Mouse (Mus musculus): ENCODE data around the gene Hnrnph1. TPM values are rescaled to one million over a fixed set of nuclear protein-coding genes. Genes with fewer than 3 reads are reported as not detected.
A peak's percentile ranks its signal among the peaks of the same experiment; 100 is the strongest.
"Not testable (repeated sequence)": the region's sequence is repeated elsewhere in the genome, so short reads cannot be mapped to it uniquely, and the experiment has no call there.

Gene Hnrnph1
- total RNA-seq (2021) = 269 and 317 TPM in 2 replicates
- long read RNA-seq, experiment 1, transcript Hnrnph1-201 (14 exons, 2,225 nt) = major isoform, 7 of 38 reads
- long read RNA-seq, experiment 1, partial matches to known transcripts = 15 of 38 reads
- long read RNA-seq, experiment 1, other reads (novel, unspliced or antisense) = 14 of 38 reads
- long read RNA-seq, experiment 2, transcript Hnrnph1-201 (14 exons, 2,225 nt) = major isoform, 6 of 44 reads
- long read RNA-seq, experiment 2, partial matches to known transcripts = 26 of 44 reads
- long read RNA-seq, experiment 2, other reads (novel, unspliced or antisense) = 9 of 44 reads

- peak; percentile 99 for DNase-seq
Observed at GRCm38 (mm10) chr11:50376911-50377891, at the start of gene Hnrnph1. Gene Hnrnph1 (plus strand): TSS chr11:50376990.

- no peak for DNase-seq
Observed at GRCm38 (mm10) chr11:50328075-50328625, 48.6 kb upstream of the Hnrnph1 start.

GRCm38 (mm10) chr11:50329378-50329777 lies 47.4 kb upstream of the Hnrnph1 start:
- DNase-seq = no peak

- peak; percentile 46 for DNase-seq
Observed at GRCm38 (mm10) chr11:50333181-50333580, 43.6 kb upstream of the Hnrnph1 start.

- no peak for DNase-seq
Observed at GRCm38 (mm10) chr11:50336126-50336525, 40.7 kb upstream of the Hnrnph1 start.

- DNase-seq = no peak
Observed at GRCm38 (mm10) chr11:50336891-50337290, 39.9 kb upstream of the Hnrnph1 start.

GRCm38 (mm10) chr11:50345486-50345885 lies 31.3 kb upstream of the Hnrnph1 start:
- no peak for DNase-seq

GRCm38 (mm10) chr11:50346256-50347032 lies 30.3 kb upstream of the Hnrnph1 start:
- DNase-seq = no peak

- no peak for DNase-seq
Observed at GRCm38 (mm10) chr11:50352177-50352576, 24.6 kb upstream of the Hnrnph1 start.

GRCm38 (mm10) chr11:50354162-50354561 lies 22.6 kb upstream of the Hnrnph1 start, which contains the start of gene Cby3:
Gene Cby3 (plus strand): TSS chr11:50354462.
- no peak for DNase-seq

- DNase-seq = no peak
Observed at GRCm38 (mm10) chr11:50354851-50355250, 21.9 kb upstream of the Hnrnph1 start.

- DNase-seq = no peak
Observed at GRCm38 (mm10) chr11:50355395-50355794, 21.4 kb upstream of the Hnrnph1 start.

- DNase-seq = peak; percentile 56
Observed at GRCm38 (mm10) chr11:50358950-50359861, 17.6 kb upstream of the Hnrnph1 start.

GRCm38 (mm10) chr11:50361282-50361681 lies 15.5 kb upstream of the Hnrnph1 start:
- not testable (repeated sequence) for DNase-seq

- peak; percentile 84 for DNase-seq
Observed at GRCm38 (mm10) chr11:50364548-50364947, 12.2 kb upstream of the Hnrnph1 start.

- no peak for DNase-seq
Observed at GRCm38 (mm10) chr11:50365322-50365721, 11.5 kb upstream of the Hnrnph1 start.

- DNase-seq = no peak
Observed at GRCm38 (mm10) chr11:50367531-50367930, 9.3 kb upstream of the Hnrnph1 start.

- DNase-seq = no peak
Observed at GRCm38 (mm10) chr11:50369360-50369911, 7.4 kb upstream of the Hnrnph1 start.

- DNase-seq = no peak
Observed at GRCm38 (mm10) chr11:50370969-50371368, 5.8 kb upstream of the Hnrnph1 start.

- peak; percentile 81 for DNase-seq
Observed at GRCm38 (mm10) chr11:50371399-50371841, 5.4 kb upstream of the Hnrnph1 start.
